Mouse (Mus musculus) thymus, adult 2 months (tissue): ENCODE results near the gene Dnal1.

Experiments used
- CTCF ChIP-seq: fragments of 200-500 bp; IDR thresholded peaks from 2 replicates; pipeline ENCODE4 v1.5.1; 2012; ENCODE audit warnings: mild to moderate bottlenecking, control low read depth, low read length, moderate library complexity, borderline replicate concordance; ENCODE audit not compliant: control insufficient read depth, poor library complexity, insufficient read depth; ENCODE audit errors: extremely low read depth
- POLR2A ChIP-seq: fragments of 200-500 bp; IDR thresholded peaks from 2 replicates; pipeline ENCODE4 v1.6.1; 2012; ENCODE audit warnings: mild to moderate bottlenecking, low read length, control low read depth, moderate library complexity; ENCODE audit not compliant: control insufficient read depth, poor library complexity, insufficient read depth; ENCODE audit errors: extremely low read depth

GRCm38 (mm10) chr12:84190151-84190820 lies 76.1 kb downstream of the Dnal1 start:
- TF ChIP-seq POLR2A (no peak), CTCF (no peak)
